Mouse (Mus musculus): ENCODE results near the gene Tc2n. TPM values are rescaled to one million over a fixed set of nuclear protein-coding genes. Genes with fewer than 3 reads are reported as not detected.
A peak's percentile ranks its signal among the peaks of the same experiment; 100 is the strongest.
"Not testable (repeated sequence)": the region's sequence is repeated elsewhere in the genome, so short reads cannot be mapped to it uniquely, and the experiment has no call there.

Tc2n gene
- polyA plus RNA-seq, 1 experiment, result 4.4 TPM

GRCm38 (mm10) chr12:101718755-101719150 lies 430 bp upstream of the Tc2n start:
- no peaks in the 10 kb centered on the region for H3K27me3 ChIP-seq (ENCODE audit: control insufficient read depth, insufficient read depth, low read length, poor library complexity, severe bottlenecking)
- H3K27ac ChIP-seq (ENCODE audit: insufficient read depth, low read length), result no peak overlapping the region
- no peaks in the 10 kb centered on the region for H3K36me3 ChIP-seq (ENCODE audit: control insufficient read depth, insufficient read depth, low read length, poor library complexity, severe bottlenecking)
- H3K9ac ChIP-seq (ENCODE audit: low read depth, poor library complexity, severe bottlenecking), result no peak overlapping the region
- no peaks in the 10 kb centered on the region for H3K9me3 ChIP-seq (replicated peaks; ENCODE audit: control insufficient read depth, insufficient read depth, low read length, poor library complexity, severe bottlenecking)
- peak overlapping the region; percentile 79 for H3K4me3 ChIP-seq (ENCODE audit: low read depth, low read length)
- TF ChIP-seq CTCF (IDR thresholded peaks at IDR 0.05; ENCODE audit: low read depth, low read length), result no peak
- no peak for TF ChIP-seq POLR2A (IDR thresholded peaks at IDR 0.05; ENCODE audit: insufficient read depth, low read length)
- no peaks in the 10 kb centered on the region for H3K4me1 ChIP-seq (ENCODE audit: control insufficient read depth, insufficient read depth, low read length)

GRCm38 (mm10) chr12:101699176-101699575 lies 19.1 kb downstream of the Tc2n start:
- Histone ChIP-seq H3K27me3 (ENCODE audit: control insufficient read depth, insufficient read depth, low read length, poor library complexity, severe bottlenecking) (no peaks in the 10 kb centered on the region), H3K9me3 (replicated peaks; ENCODE audit: control insufficient read depth, insufficient read depth, low read length, poor library complexity, severe bottlenecking) (no peaks in the 10 kb centered on the region), H3K27ac (ENCODE audit: insufficient read depth, low read length) (no peak overlapping the region), H3K9ac (ENCODE audit: low read depth, poor library complexity, severe bottlenecking) (no peak overlapping the region), H3K4me1 (ENCODE audit: control insufficient read depth, insufficient read depth, low read length) (no peaks in the 10 kb centered on the region), H3K36me3 (ENCODE audit: control insufficient read depth, insufficient read depth, low read length, poor library complexity, severe bottlenecking) (no peaks in the 10 kb centered on the region), H3K4me3 (ENCODE audit: low read depth, low read length) (no peak overlapping the region)
- TF ChIP-seq CTCF (IDR thresholded peaks at IDR 0.05; ENCODE audit: low read depth, low read length) (no peak), POLR2A (IDR thresholded peaks at IDR 0.05; ENCODE audit: insufficient read depth, low read length) (no peak)

GRCm38 (mm10) chr12:101696521-101696920 lies 21.8 kb downstream of the Tc2n start:
- Histone ChIP-seq H3K4me1 (ENCODE audit: control insufficient read depth, insufficient read depth, low read length) (no peaks in the 10 kb centered on the region), H3K9ac (ENCODE audit: low read depth, poor library complexity, severe bottlenecking) (no peak overlapping the region), H3K27ac (ENCODE audit: insufficient read depth, low read length) (no peak overlapping the region), H3K36me3 (ENCODE audit: control insufficient read depth, insufficient read depth, low read length, poor library complexity, severe bottlenecking) (no peaks in the 10 kb centered on the region), H3K27me3 (ENCODE audit: control insufficient read depth, insufficient read depth, low read length, poor library complexity, severe bottlenecking) (no peaks in the 10 kb centered on the region), H3K4me3 (ENCODE audit: low read depth, low read length) (no peak overlapping the region), H3K9me3 (replicated peaks; ENCODE audit: control insufficient read depth, insufficient read depth, low read length, poor library complexity, severe bottlenecking) (no peaks in the 10 kb centered on the region)
- TF ChIP-seq CTCF (IDR thresholded peaks at IDR 0.05; ENCODE audit: low read depth, low read length) (no peak), EP300 (IDR thresholded peaks at IDR 0.05; ENCODE audit: insufficient read depth, low read depth, low read length) (no peak), POLR2A (IDR thresholded peaks at IDR 0.05; ENCODE audit: insufficient read depth, low read length) (no peak)

GRCm38 (mm10) chr12:101680538-101680937 lies 37.8 kb downstream of the Tc2n start:
- H3K4me3 ChIP-seq (ENCODE audit: low read depth, low read length), result no peak overlapping the region
- no peak for TF ChIP-seq CTCF (IDR thresholded peaks at IDR 0.05; ENCODE audit: low read depth, low read length)
- no peak for TF ChIP-seq POLR2A (IDR thresholded peaks at IDR 0.05; ENCODE audit: insufficient read depth, low read length)
- TF ChIP-seq EP300 (IDR thresholded peaks at IDR 0.05; ENCODE audit: insufficient read depth, low read depth, low read length), result no peak

GRCm38 (mm10) chr12:101667502-101667901 lies 50.8 kb downstream of the Tc2n start:
- TF ChIP-seq EP300 (IDR thresholded peaks at IDR 0.05; ENCODE audit: insufficient read depth, low read depth, low read length) (no peak), CTCF (IDR thresholded peaks at IDR 0.05; ENCODE audit: low read depth, low read length) (no peak), POLR2A (IDR thresholded peaks at IDR 0.05; ENCODE audit: insufficient read depth, low read length) (no peak)
- Histone ChIP-seq H3K4me3 (ENCODE audit: low read depth, low read length) (no peak overlapping the region), H3K27me3 (ENCODE audit: control insufficient read depth, insufficient read depth, low read length, poor library complexity, severe bottlenecking) (no peaks in the 10 kb centered on the region), H3K9ac (ENCODE audit: low read depth, poor library complexity, severe bottlenecking) (no peak overlapping the region), H3K36me3 (ENCODE audit: control insufficient read depth, insufficient read depth, low read length, poor library complexity, severe bottlenecking) (no peaks in the 10 kb centered on the region), H3K27ac (ENCODE audit: insufficient read depth, low read length) (no peak overlapping the region), H3K4me1 (ENCODE audit: control insufficient read depth, insufficient read depth, low read length) (no peaks in the 10 kb centered on the region), H3K9me3 (replicated peaks; ENCODE audit: control insufficient read depth, insufficient read depth, low read length, poor library complexity, severe bottlenecking) (no peaks in the 10 kb centered on the region)

More at GRCm38 (mm10) chr12:101680538-101680937, 37.8 kb downstream of the Tc2n start:
- Histone ChIP-seq H3K27me3 (ENCODE audit: control insufficient read depth, insufficient read depth, low read length, poor library complexity, severe bottlenecking) (no peaks in the 10 kb centered on the region), H3K36me3 (ENCODE audit: control insufficient read depth, insufficient read depth, low read length, poor library complexity, severe bottlenecking) (no peaks in the 10 kb centered on the region), H3K9ac (ENCODE audit: low read depth, poor library complexity, severe bottlenecking) (no peak overlapping the region), H3K27ac (ENCODE audit: insufficient read depth, low read length) (no peak overlapping the region), H3K4me1 (ENCODE audit: control insufficient read depth, insufficient read depth, low read length) (no peaks in the 10 kb centered on the region), H3K9me3 (replicated peaks; ENCODE audit: control insufficient read depth, insufficient read depth, low read length, poor library complexity, severe bottlenecking) (no peaks in the 10 kb centered on the region)

GRCm38 (mm10) chr12:101633137-101633536 lies 85.2 kb downstream of the Tc2n start:
- Histone ChIP-seq H3K4me1 (ENCODE audit: control insufficient read depth, insufficient read depth, low read length) (no peaks in the 10 kb centered on the region), H3K36me3 (ENCODE audit: control insufficient read depth, insufficient read depth, low read length, poor library complexity, severe bottlenecking) (no peaks in the 10 kb centered on the region), H3K27me3 (ENCODE audit: control insufficient read depth, insufficient read depth, low read length, poor library complexity, severe bottlenecking) (no peaks in the 10 kb centered on the region), H3K9ac (ENCODE audit: low read depth, poor library complexity, severe bottlenecking) (no peak overlapping the region), H3K27ac (ENCODE audit: insufficient read depth, low read length) (no peak overlapping the region), H3K9me3 (replicated peaks; ENCODE audit: control insufficient read depth, insufficient read depth, low read length, poor library complexity, severe bottlenecking) (peaks cover under 1% of the 10 kb centered on the region; the same call in 1 of the 2 replicates), H3K4me3 (ENCODE audit: low read depth, low read length) (no peak overlapping the region)
- no peak for TF ChIP-seq EP300 (IDR thresholded peaks at IDR 0.05; ENCODE audit: insufficient read depth, low read depth, low read length)
- no peak for TF ChIP-seq CTCF (IDR thresholded peaks at IDR 0.05; ENCODE audit: low read depth, low read length)
- no peak for TF ChIP-seq POLR2A (IDR thresholded peaks at IDR 0.05; ENCODE audit: insufficient read depth, low read length)

- H3K9me3 ChIP-seq (replicated peaks; ENCODE audit: control insufficient read depth, insufficient read depth, low read length, poor library complexity, severe bottlenecking), result not testable (repeated sequence)
Measured at GRCm38 (mm10) chr12:101606622-101607021, 111.7 kb downstream of the Tc2n start.

More at GRCm38 (mm10) chr12:101606622-101607021, 111.7 kb downstream of the Tc2n start:
- not testable (repeated sequence) for H3K36me3 ChIP-seq (ENCODE audit: control insufficient read depth, insufficient read depth, low read length, poor library complexity, severe bottlenecking); H3K4me1 ChIP-seq (ENCODE audit: control insufficient read depth, insufficient read depth, low read length); H3K4me3 ChIP-seq (ENCODE audit: low read depth, low read length); H3K27ac ChIP-seq (ENCODE audit: insufficient read depth, low read length); H3K9ac ChIP-seq (ENCODE audit: low read depth, poor library complexity, severe bottlenecking); H3K27me3 ChIP-seq (ENCODE audit: control insufficient read depth, insufficient read depth, low read length, poor library complexity, severe bottlenecking)
